Mouse (Mus musculus) small intestine, adult 2 months (tissue): ENCODE measurements around the gene Iqschfp.

ENCODE experiments used
- CTCF ChIP-seq: fragments of 200-500 bp; IDR thresholded peaks from 2 replicates; pipeline ENCODE4 v1.5.1; 2012; ENCODE audit warnings: low read depth, mild to moderate bottlenecking, control low read depth, inconsistent platforms, low read length, moderate library complexity, mixed read lengths; ENCODE audit not compliant: insufficient replicate concordance, insufficient read length; ENCODE audit errors: extremely low read depth
- POLR2A ChIP-seq: fragments of 200-500 bp; IDR thresholded peaks from 2 replicates; pipeline ENCODE4 v1.6.1; 2012; ENCODE audit warnings: low read depth, mild to moderate bottlenecking, control low read depth, inconsistent platforms, low read length, moderate library complexity

DNA sequence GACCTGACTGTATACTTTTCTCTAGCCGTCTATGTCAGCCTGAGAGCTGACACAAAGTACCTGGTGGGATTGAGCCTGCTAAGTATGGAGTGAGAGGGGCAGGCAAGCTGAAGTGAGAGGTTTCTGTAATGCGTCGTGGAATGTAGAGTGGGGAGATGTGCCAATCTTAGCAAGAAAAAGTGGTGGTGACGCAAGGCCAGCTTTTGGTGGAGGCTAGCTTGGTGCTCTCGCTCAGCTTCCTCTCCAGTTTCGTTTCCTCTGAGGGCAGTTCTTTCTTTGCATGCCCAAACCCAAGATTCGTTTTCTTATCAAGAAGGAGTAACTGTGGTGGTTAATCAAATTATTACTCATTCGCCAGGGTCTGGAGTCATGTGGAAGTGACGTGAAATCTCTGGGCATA, 664.9 kb downstream of the Iqschfp start:
- no peak for TF ChIP-seq POLR2A
- no peak for TF ChIP-seq CTCF
